Mouse (Mus musculus) lung, embryonic 14.5 days (tissue): ENCODE results near the gene Cfap20. TPM values are rescaled to one million over a fixed set of nuclear protein-coding genes. Genes with fewer than 3 reads are reported as not detected.

Experiments
- ATAC-seq: fragments of 200-750 bp; cut with Nextera tagmentation; 2 replicates; pipeline ENCODE4 v1.8.0; 2017; ENCODE audit warnings: mild to moderate bottlenecking, moderate TSS enrichment, moderate library complexity; ENCODE audit not compliant: insufficient read depth
- DNase-seq: peaks from one replicate; pipeline ENCODE4 v3.0.0-alpha.2; 2015
- H3K27ac ChIP-seq: fragments of 300-500 bp; sonication (generic); 2 replicates; pipeline ENCODE4 v1.5.1; 2014; ENCODE audit warnings: low read depth, mild to moderate bottlenecking, moderate library complexity
- H3K27me3 ChIP-seq: fragments of 300-500 bp; sonication (generic); 2 replicates; pipeline ENCODE4 v1.6.1; 2014; ENCODE audit warnings: low read length, control low read depth; ENCODE audit not compliant: insufficient read depth
- H3K36me3 ChIP-seq: fragments of 300-500 bp; sonication (generic); 2 replicates; pipeline ENCODE4 v1.6.1; 2014; ENCODE audit warnings: control low read depth; ENCODE audit not compliant: insufficient read depth
- H3K4me1 ChIP-seq: fragments of 300-500 bp; sonication (generic); 2 replicates; pipeline ENCODE4 v1.6.1; 2014; ENCODE audit warnings: antibody characterized with exemption, control low read depth; ENCODE audit not compliant: insufficient read depth
- H3K4me2 ChIP-seq: fragments of 300-500 bp; sonication (generic); 2 replicates; pipeline ENCODE4 v1.6.1; 2014; ENCODE audit warnings: mild to moderate bottlenecking
- H3K4me3 ChIP-seq: fragments of 300-500 bp; sonication (generic); 2 replicates; pipeline ENCODE4 v1.5.1; 2014; ENCODE audit warnings: low read depth, low read length
- H3K9ac ChIP-seq: fragments of 300-500 bp; sonication (generic); 2 replicates; pipeline ENCODE4 v1.6.1; 2014
- H3K9me3 ChIP-seq: fragments of 300-500 bp; sonication (generic); 2 replicates; pipeline ENCODE4 v1.6.1; 2016; ENCODE audit warnings: low read depth, low read length, control low read depth
- CTCF ChIP-seq: IDR thresholded peaks from 2 replicates; pipeline ENCODE4 v1.5.1; 2016; ENCODE audit warnings: antibody characterized with exemption, low read depth
- WGBS: fragments of 180-500 bp; shearing (Covaris S2); extraction: QIAGEN DNeasy Blood & Tissue Kit; methylation state at CpG from one replicate; pipeline ENCODE4 v1.1.7; 2014; 5-methylcytosine and 5-hydroxymethylcytosine counted together
- polyA plus RNA-seq: library from polyadenylated mRNA; unstranded; fragments of >200 nt; fragmentation: Nextera tagmentation; extraction: Ambion mirVana; gene quantifications from 2 replicates; pipeline ENCODE4 v1.2.1, GENCODE M21; 2014

The Cfap20 gene
- polyA plus RNA-seq, result 162 and 169 TPM in 2 replicates

DNA sequence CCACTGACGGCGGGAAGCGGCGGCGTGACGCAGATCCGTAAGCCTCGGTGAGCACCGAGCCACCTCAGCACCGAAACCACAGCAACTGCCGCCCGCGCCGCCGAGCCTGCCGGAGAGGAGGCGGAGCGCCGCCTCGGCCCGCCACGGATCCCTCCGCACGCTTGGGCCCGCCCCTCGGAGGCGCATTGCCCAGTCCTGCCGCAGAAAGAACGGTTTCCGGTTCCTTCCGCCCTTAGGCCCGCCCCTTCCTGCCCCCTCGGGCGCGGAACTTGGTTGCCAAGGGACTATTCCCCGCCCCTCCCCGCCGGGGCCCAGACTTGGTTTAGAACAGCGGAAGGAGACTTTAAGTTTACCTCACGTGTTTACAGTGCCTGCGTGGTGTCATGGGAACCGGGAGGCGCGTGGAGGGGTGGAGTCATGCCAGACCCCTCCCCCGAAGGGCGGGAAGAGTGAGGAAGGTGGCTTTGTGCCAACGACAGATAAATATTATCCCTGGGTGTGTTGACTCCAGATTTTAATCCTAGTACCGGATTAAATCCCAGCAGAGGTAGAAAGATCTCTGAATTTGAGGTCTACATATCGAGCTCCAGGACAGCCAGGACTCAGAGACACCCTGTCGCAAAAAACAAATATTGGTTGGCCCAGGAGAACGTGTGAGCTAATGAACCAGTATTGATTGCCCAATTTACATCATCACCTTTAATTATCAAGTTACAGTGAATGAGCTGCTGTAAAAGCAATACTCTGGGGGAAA lies at the start of gene Cfap20:
Cfap20 (minus strand) TSS at position 184 of the 754 bp plus-strand sequence.
- H3K9me3 ChIP-seq, result no peaks in the 10 kb centered on the region
- ATAC-seq, result peak; percentile 94

DNA sequence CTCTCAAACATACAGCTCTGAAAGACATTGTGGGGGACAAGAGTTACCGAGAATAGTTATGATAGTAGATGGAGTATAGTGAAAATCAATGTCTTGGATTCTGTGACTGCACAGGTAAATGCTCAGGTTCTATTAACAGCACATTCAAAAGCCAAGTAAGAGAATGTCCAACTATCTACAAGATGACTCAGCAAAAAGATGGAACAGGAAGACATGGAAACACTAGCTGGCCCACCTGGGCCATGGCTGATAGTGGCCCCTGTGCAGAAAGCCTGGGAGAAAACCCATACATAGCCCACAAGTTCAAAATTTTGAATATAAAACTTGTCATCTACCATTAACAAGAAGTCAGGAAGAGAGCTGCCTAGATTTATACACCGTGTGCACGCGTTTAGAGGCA lies 35.3 kb upstream of the Cfap20 start:
- no peaks in the 10 kb centered on the region for H3K27me3 ChIP-seq
- WGBS, result 95% methylated on average over 4 of the region's 4 CpGs
- ATAC-seq, result no peak

More for the DNA sequence above, at the start of gene Cfap20:
- Histone ChIP-seq H3K4me2 (peak within 1 kb of the TSS; percentile 89), H3K36me3 (no peaks in the 10 kb centered on the region), H3K27me3 (no peaks in the 10 kb centered on the region), H3K4me1 (peaks cover 7% of the 10 kb centered on the region; the same call in 1 of the 2 replicates), H3K9ac (peak within 1 kb of the TSS; percentile 91), H3K4me3 (peak within 1 kb of the TSS; percentile 95), H3K27ac (peak within 1 kb of the TSS; percentile 88)
- WGBS, result 1% methylated on average over 51 of the region's 51 CpGs
- TF ChIP-seq CTCF, result no peak
- peak; percentile 100 for DNase-seq

DNA sequence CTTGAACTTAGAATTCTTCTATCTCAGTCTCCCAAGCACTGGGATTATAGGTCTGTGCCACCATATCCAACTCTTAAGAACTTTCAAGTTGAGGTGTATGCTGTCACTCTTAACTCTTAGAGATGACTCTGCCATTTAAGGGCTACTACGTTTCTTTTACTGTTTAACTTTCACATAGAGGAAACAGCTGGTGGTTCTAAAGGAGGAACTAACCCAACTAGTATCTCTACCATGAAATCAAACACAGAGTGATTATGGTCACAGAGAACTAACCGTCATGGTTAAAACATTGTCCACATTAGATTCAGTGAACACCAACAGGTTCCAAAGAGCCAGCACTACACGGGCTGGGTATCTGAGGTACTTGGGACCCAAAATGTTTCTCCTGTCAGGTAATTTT lies 34.3 kb upstream of the Cfap20 start:
- TF ChIP-seq CTCF, result no peak
- H3K4me3 ChIP-seq, result no peak overlapping the region
- DNase-seq, result no peak
- H3K27me3 ChIP-seq, result no peaks in the 10 kb centered on the region
- H3K36me3 ChIP-seq, result peaks cover 88% of the 10 kb centered on the region
- H3K9me3 ChIP-seq, result no peaks in the 10 kb centered on the region
- H3K27ac ChIP-seq, result no peak overlapping the region
- no peak overlapping the region for H3K4me2 ChIP-seq
- whole genome bisulfite sequencing, result 91% methylated on average over 3 of the region's 3 CpGs
- no peaks in the 10 kb centered on the region for H3K4me1 ChIP-seq
- no peak for ATAC-seq
- H3K9ac ChIP-seq, result no peak overlapping the region

More for the DNA sequence above, 35.3 kb upstream of the Cfap20 start:
- Histone ChIP-seq H3K4me3 (no peak overlapping the region), H3K36me3 (peaks cover 88% of the 10 kb centered on the region), H3K4me2 (no peak overlapping the region), H3K4me1 (no peaks in the 10 kb centered on the region), H3K27ac (no peak overlapping the region), H3K9me3 (no peaks in the 10 kb centered on the region), H3K9ac (no peak overlapping the region)
- DNase-seq, result no peak
- TF ChIP-seq CTCF, result no peak

DNA sequence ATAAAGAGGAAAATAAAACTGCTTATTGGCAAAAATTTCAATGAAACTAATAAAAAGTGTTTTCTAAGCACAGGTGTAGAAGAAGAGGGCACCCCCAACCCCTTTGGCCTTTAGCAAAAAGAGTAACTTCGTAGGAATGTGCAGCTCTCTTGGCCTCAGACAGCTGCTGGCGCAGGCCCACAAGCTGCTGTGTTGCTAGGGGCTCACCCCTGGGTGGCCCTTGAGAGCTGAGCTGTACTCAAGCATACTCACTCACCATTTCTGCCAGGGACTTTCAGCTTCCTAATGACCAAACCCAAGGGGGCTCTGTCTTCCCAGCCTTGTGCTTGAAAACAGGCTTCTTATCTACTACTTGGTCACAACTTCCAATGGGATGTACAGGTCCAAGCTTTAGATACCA lies 31.9 kb upstream of the Cfap20 start:
- DNase-seq (no peak), ATAC-seq (no peak)
- H3K4me1 ChIP-seq, result no peaks in the 10 kb centered on the region
- H3K27me3 ChIP-seq, result no peaks in the 10 kb centered on the region
- TF ChIP-seq CTCF, result no peak
- peaks cover 80% of the 10 kb centered on the region for H3K36me3 ChIP-seq
- no peak overlapping the region for H3K4me2 ChIP-seq
- 76% methylated on average over 2 of the region's 2 CpGs for WGBS
- H3K4me3 ChIP-seq, result no peak overlapping the region
- no peaks in the 10 kb centered on the region for H3K9me3 ChIP-seq
- H3K9ac ChIP-seq, result no peak overlapping the region
- no peak overlapping the region for H3K27ac ChIP-seq

DNA sequence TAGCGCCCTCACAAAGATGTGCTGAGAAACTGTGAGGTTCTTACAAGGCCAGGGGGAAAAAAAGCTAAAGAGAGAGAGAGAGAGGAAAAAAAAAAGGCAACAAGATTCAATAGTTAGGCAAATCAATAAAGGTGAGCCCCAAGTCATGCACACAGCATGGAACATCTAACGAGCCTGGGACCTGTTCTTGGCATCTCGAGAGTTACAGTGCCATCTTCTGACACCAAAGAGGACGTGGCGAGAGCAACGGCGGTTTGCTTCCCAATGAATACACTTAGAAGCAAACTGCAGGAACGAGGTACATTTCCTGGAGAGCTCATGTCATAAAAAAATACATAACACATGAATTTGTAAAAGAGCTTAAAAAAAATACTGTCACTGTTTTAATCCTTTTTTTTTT lies 17.8 kb upstream of the Cfap20 start:
- H3K36me3 ChIP-seq, result peaks cover 96% of the 10 kb centered on the region
- H3K27ac ChIP-seq, result no peak overlapping the region
- DNase-seq (no peak), ATAC-seq (no peak)
- no peak overlapping the region for H3K4me3 ChIP-seq
- TF ChIP-seq CTCF, result peak; percentile 32; the same call in 1 of the 2 replicates
- no peaks in the 10 kb centered on the region for H3K9me3 ChIP-seq
- H3K9ac ChIP-seq, result no peak overlapping the region
- 66% methylated on average over 8 of the region's 8 CpGs for WGBS
- no peak overlapping the region for H3K4me2 ChIP-seq
- H3K27me3 ChIP-seq, result no peaks in the 10 kb centered on the region
- no peaks in the 10 kb centered on the region for H3K4me1 ChIP-seq

DNA sequence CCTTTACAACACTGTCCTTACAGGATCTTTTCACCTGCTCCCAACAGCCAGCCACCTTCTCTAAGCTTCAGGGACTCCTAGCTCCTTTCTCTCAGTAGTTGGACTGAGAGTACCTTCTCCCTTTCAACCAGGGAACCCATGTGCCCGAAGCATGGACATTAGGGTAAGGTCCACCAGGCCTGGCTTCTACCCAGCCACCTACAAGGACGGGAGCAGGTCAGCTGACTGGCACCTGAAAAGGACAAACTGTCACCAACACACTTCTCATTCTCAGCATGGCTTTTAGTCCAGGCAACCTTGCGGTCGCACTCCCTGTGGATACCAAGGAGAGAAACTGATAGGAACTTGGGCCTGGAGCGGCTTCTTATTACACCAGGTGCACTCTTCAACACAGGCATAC lies 15.6 kb upstream of the Cfap20 start:
- no peak for ATAC-seq

DNA sequence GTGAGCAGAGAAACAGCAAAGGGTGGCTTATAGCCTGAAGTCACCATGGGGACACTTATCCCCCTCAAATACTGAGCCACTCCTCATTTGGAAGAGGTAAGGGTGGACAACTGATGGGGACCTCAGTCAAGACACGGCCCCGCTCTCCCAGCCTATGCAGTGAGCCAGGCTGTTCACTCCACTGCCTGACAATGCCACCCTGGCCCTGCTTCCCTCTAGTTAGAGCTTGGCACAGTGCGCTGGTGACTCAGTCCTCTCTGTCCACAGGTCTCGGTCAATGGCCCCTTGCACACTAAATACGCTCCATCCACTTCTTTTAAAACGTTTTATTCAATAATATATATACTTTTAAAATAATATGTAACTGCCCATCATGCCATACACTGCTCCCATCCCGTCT lies 13.0 kb upstream of the Cfap20 start:
- Histone ChIP-seq H3K4me1 (no peaks in the 10 kb centered on the region), H3K4me2 (no peak overlapping the region), H3K9me3 (no peaks in the 10 kb centered on the region), H3K9ac (no peak overlapping the region), H3K4me3 (no peak overlapping the region), H3K36me3 (peaks cover 54% of the 10 kb centered on the region), H3K27me3 (no peaks in the 10 kb centered on the region), H3K27ac (no peak overlapping the region)
- WGBS, result 89% methylated on average over 7 of the region's 7 CpGs
- ATAC-seq (no peak), DNase-seq (no peak)
- no peak for TF ChIP-seq CTCF

More for the DNA sequence above, 15.6 kb upstream of the Cfap20 start:
- WGBS, result 94% methylated on average over 5 of the region's 5 CpGs
- H3K9ac ChIP-seq, result no peak overlapping the region
- TF ChIP-seq CTCF, result no peak
- no peak overlapping the region for H3K4me2 ChIP-seq
- no peaks in the 10 kb centered on the region for H3K9me3 ChIP-seq
- peaks cover 79% of the 10 kb centered on the region for H3K36me3 ChIP-seq
- no peak overlapping the region for H3K4me3 ChIP-seq
- H3K27ac ChIP-seq, result no peak overlapping the region
- DNase-seq, result no peak
- H3K27me3 ChIP-seq, result no peaks in the 10 kb centered on the region
- no peaks in the 10 kb centered on the region for H3K4me1 ChIP-seq
